Mouse (Mus musculus) layer of hippocampus, adult 2 months (tissue): ENCODE results near the gene Sh3rf1. TPM values are rescaled to one million over a fixed set of nuclear protein-coding genes. Genes with fewer than 3 reads are reported as not detected.

Source experiments
- DNase-seq, 2 experiments: peaks; one replicate each; pipeline ENCODE4 v3.0.0; 2022; ENCODE audit warnings: low spot score in 2 of 2
- H3K27ac ChIP-seq: fragments of 200-600 bp; 2 replicates; pipeline ENCODE4 v1.8.1; 2022
- H3K4me3 ChIP-seq: fragments of 200-600 bp; 2 replicates; pipeline ENCODE4 v1.8.1; 2022; ENCODE audit warnings: mild to moderate bottlenecking
- CTCF ChIP-seq: fragments of 200-600 bp; conservative IDR thresholded peaks from 2 replicates; pipeline ENCODE4 v1.8.1; 2022; ENCODE audit warnings: antibody characterized with exemption, mild to moderate bottlenecking, moderate library complexity
- total RNA-seq, 2 experiments: library from RNA; stranded (reverse); gene quantifications; 2 replicates each; pipeline ENCODE4 v1.2.3; 2021

The Sh3rf1 gene
- total RNA-seq, 2 experiments from 2014 or later: 66.7 to 67.5 TPM

DNA sequence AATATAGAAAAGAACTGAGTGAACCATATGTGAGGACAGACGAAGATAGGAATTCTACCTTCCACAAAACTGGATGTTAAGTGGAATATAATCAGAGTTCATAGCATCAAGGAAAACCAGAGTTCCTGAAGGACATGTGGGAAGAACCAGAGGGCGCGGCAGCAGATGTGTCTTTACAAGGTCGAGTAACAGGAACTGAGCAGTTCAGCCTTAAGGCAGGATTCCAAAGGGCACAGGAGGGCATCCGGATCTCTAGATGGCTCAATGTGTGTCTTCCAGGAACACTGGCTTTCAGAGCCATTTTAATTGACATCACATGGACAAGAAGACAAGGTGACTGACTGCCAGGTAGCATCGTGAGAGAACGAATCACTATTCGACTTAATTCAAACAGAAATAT, 102.6 kb downstream of the Sh3rf1 start:
- TF ChIP-seq CTCF: no peak
- Histone ChIP-seq H3K27ac (no peak overlapping the region), H3K4me3 (no peak overlapping the region)
- no peak for DNase-seq

DNA sequence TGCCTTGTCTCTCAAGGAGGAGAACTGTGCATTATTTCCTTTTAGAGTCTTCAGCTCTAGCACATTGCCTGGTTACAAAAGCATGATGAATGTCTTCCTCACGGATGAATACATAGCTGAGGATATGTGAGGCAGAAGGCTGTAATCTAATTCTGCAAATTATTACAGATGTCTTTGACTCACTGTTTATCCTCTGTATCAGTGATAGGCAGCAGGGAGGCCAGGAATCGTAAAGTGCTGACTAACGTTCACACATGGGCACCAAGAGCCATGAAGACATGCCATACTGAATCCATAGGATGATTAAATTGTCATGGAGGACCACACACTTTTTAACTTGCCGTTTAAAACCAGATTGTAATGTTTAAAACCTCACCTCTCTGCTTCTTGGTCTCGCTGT, 103.7 kb downstream of the Sh3rf1 start:
- no peak for DNase-seq
- no peak for TF ChIP-seq CTCF
- Histone ChIP-seq H3K4me3 (no peak overlapping the region), H3K27ac (peak overlapping the region; percentile 28; the same call in 1 of the 2 replicates)

DNA sequence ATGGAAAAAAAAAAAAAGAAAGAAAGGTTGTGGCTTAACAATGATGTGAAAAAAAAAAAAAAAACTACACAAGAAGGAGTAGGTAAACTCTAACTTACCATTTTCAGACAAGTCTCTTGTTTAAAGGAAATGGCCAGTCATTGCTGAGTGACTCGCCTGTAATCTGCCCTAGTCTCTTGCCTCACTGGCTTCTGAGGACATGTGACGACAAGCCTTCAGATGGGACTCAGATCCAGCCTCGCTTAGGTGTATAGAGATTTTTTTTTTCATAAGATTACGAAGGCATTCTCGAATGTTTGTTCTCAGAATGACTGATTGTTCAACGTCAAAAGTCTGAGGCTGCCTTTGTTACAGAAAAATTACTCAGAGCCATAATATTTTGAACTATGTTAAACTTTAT, 116.0 kb downstream of the Sh3rf1 start:
- no peak for DNase-seq
- H3K27ac ChIP-seq: no peak overlapping the region
- H3K4me3 ChIP-seq: no peak overlapping the region
- TF ChIP-seq CTCF: no peak

DNA sequence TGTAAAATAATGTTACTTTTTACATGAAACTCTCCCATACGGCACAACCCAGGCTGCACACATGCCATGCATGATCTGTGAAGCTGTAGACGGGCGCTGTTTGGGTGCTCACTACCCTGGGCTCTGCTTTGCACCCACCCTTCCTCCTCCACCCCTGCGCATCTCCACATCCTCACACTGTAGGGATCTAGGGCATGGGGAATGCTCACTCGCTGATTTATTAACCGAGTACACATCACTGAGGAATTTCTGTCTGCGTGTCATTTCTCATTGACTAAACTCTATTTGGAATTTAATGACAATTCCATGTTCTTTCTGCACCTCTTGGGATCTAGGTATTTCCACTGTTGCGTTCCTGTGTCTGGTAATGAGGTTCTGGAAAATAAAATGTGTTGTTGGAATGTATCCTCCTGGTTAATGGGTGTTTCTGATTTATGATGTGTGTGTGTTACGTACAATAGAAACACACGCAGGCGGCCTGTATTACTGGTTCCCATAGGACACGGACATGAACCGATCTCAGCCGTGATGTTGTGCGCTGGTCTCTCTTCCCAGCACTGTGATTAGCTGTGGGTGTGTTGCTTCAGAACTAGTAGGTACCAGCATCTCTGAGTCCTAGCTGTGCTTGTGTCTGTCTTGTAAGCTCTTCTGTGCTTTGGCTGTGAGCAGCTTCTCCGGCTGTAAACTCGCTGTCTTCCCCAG, 116.8 kb downstream of the Sh3rf1 start:
- H3K27ac ChIP-seq: no peak overlapping the region
- no peak for TF ChIP-seq CTCF
- DNase-seq: no peak
- H3K4me3 ChIP-seq: no peak overlapping the region

DNA sequence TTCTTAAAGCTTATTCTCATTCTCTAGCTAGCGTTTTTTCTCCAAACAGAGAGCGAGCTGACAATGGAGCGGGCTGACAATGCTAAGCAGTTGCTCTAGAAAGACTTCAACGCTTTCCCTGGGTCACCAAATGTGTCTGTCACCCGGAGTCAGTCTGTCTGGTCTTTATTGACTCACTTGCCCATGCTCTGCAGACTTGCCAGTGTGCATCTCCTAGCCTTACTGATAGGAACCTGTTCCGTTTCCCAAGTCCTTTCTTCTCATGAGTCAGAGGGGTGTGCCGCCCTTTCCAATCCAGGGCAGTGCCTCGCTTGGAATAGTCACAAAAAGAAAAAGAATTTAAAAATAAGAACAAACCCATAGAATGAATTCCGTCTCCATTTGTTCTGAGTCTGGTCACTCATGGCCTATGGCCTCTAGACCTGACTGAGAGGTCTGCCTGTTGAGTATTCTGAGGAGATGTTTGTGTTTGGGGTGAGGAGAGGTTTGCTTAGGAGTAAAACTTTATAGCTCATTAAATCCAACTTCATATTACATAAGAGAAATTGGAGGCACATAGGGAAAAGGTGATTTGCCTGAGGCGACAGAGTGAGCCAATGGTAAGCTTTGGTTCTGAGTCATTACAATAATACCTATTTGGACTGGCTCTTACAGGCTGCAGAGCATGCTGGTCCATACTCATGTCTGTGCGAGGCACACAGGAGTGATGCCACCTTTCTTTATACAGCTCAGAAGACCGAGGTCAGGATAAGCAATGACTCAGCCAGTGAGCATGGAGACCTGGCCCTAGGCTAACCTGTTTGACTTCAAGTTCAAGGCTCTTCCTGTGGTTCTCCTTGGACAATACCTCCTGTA, 118.1 kb downstream of the Sh3rf1 start:
- DNase-seq: no peak
- no peak overlapping the region for H3K4me3 ChIP-seq
- TF ChIP-seq CTCF: no peak
- H3K27ac ChIP-seq: no peak overlapping the region

DNA sequence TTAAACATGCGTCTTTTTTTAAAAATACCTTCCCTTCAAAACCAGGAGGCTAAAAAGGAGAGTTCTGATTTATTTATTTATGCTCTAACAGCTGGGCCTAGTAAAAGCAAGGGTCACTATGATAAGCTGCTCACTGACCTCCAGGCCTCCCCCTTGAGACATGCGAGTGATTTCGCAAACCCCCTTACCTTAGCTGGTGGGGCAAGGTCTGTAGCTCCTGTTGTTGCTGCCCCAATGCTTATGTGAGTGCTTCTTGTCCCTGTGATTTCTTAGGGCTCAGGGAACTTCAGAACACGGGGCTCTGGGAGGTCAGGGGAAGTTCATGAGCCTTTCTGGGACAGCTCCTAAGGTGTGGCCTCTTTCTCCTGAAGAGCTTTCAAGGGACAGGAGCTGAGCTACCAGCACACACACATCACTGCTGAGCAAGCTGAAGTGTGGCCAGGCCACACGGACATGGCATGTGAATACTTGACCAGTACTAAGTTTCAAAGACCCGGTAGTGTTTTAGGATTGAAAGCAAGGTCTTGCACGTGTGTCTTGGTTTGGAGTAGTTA, 118.9 kb downstream of the Sh3rf1 start:
- H3K4me3 ChIP-seq: no peak overlapping the region
- no peak for TF ChIP-seq CTCF
- no peak for DNase-seq
- no peak overlapping the region for H3K27ac ChIP-seq

DNA sequence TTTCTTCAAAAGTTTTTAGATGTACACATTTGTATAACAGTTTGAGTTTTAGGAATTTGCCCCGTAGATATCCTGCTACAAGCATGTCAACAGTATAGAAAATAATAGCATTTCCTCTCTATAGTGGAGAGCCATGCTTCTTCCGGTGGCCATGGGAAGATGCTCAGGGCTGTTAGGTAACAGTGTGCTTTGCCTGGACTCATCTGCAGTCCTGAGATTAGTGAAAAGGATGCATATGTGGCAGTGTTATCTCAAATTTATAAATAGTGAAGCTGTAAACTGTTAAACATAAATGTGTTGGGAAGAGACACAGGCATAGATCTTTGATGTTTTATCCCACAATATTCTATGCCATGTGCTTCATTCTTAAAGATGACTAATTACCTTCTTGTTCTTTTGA, 120.8 kb downstream of the Sh3rf1 start:
- DNase-seq: no peak
- no peak for TF ChIP-seq CTCF
- Histone ChIP-seq H3K27ac (no peak overlapping the region), H3K4me3 (no peak overlapping the region)

DNA sequence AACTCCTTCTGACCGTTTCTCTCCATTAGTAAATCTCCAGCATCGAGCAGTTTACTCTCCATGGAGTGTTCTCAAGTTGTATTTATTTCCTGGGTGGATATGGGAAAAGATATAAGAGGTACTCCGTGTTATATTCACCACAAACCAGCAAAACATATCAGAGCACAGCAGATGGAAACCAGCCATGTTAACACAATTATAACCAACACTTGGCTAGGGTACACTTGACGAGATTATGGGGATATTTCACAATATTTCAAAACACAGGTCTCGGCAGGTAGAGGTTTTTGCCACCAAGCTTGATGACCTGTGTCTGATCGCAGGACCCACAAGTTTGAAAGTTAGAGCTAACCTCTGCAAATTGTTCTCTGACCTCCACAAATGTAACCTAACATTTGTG, 123.3 kb downstream of the Sh3rf1 start:
- H3K27ac ChIP-seq: no peak overlapping the region
- no peak for TF ChIP-seq CTCF
- DNase-seq: no peak
- no peak overlapping the region for H3K4me3 ChIP-seq

DNA sequence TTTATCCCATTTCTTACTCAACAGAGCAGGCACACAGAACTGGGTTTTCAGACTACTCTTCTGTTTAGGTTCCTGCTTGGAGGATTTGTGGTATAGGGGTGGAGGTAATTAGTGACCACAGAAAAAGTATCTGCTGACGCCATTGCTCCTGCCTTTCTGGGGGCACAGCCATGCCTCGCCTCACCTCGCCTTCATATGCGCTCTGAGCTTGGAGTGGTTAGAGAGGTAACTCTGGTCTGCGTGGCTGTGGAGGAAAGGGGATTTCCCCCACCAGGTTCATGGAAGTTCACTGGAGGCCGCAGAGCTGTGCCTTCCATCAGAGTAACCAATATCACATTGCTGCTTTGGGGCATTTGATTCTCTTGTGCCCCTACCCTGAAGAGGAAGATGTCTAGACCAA, 123.9 kb downstream of the Sh3rf1 start:
- Histone ChIP-seq H3K27ac (peak overlapping the region; percentile 32; the same call in 1 of the 2 replicates), H3K4me3 (no peak overlapping the region)
- TF ChIP-seq CTCF: no peak
- DNase-seq: no peak

DNA sequence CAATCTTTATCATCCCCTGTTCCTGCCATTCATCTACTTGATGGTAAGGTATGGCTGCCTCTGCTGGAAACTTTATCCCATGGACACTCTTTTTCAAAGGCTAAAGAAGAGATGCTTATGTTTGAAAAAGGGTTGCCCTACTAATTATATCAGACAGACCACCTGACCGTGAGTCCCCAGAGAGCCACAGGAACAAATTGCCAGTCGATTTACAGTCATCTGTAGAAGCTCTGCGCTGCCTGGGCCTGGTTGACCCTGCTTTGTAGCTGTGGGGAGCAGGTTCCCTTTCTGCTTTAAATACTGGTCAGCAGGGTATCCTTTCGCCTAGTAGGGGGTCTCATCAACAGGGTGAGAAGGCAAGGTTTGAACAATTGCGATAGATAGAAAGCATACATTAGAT, 124.4 kb downstream of the Sh3rf1 start:
- H3K4me3 ChIP-seq: no peak overlapping the region
- H3K27ac ChIP-seq: peak overlapping the region; percentile 32; the same call in 1 of the 2 replicates
- TF ChIP-seq CTCF: no peak
- DNase-seq: no peak

DNA sequence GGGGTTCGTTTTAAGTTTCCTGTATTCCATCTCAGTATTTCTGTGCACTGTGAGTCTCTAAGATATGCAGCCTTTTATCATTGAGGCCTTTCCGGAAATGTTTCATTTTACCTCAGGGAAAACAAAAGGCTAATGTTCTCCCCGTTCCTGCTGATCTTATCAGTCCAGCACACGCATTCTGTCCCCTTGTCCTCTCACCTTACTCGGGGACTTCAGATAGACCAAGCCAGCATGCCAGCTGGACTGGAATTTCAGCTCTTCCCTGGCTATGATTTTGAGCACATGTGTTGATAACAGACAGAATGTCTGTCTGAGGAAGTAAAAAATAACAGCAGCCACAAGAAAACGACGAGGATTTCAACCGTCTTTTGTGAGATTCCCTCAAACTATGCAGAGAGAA, 124.8 kb downstream of the Sh3rf1 start:
- no peak for DNase-seq
- no peak for TF ChIP-seq CTCF
- no peak overlapping the region for H3K4me3 ChIP-seq
- peak overlapping the region; percentile 52; the same call in 1 of the 2 replicates for H3K27ac ChIP-seq

DNA sequence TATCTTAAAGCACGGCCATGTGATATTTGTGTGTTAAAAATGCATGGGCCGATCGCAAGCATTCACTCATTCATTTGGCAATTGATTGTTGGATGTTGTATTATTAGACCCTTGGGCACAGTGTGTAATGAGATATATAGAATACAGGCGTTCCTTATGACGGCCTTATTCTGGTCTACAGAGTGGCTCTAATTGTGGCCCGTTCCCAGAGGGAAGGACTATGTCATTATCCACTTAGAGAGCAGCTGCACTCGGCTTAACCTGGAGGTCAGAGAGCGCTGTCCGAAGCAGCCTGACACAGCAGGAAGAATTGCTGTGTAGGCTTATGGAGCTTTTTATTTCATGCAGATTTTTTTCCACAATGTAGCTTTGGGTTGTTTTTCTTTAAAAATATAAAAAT, 126.8 kb downstream of the Sh3rf1 start:
- DNase-seq: no peak
- Histone ChIP-seq H3K27ac (no peak overlapping the region), H3K4me3 (no peak overlapping the region)
- no peak for TF ChIP-seq CTCF

DNA sequence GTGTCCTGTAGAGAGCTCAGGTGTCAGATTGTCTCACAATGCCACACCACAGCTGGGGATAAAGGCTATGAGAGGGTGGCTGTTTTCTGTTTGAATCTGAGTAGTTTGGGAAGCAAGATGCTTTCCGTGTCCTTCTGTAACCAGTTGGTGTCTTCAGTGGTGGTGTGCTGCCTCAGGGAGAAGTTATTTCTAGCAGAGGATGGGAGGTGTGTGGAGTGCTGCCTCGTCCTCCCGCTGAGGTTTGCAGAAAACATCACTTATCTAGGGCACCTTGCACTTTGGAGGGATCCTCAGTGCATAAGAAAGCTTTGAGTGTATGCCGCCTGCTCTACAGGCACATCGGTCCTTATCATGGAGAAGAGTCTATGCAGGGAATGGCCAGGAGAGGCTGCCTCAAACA, 128.0 kb downstream of the Sh3rf1 start:
- Histone ChIP-seq H3K27ac (peak overlapping the region; percentile 29; the same call in 1 of the 2 replicates), H3K4me3 (no peak overlapping the region)
- no peak for TF ChIP-seq CTCF
- no peak for DNase-seq
